Mouse (Mus musculus) neural tube, embryonic 13.5 days (tissue): Measurements from ENCODE around the gene Prr18. TPM values are rescaled to one million over a fixed set of nuclear protein-coding genes. Genes with fewer than 3 reads are reported as not detected.

Experiments
- ATAC-seq: fragments of 200-750 bp; cut with Nextera tagmentation; 2 replicates; pipeline ENCODE4 v1.8.0; 2017; ENCODE audit warnings: low read depth, mild to moderate bottlenecking, moderate TSS enrichment, moderate library complexity
- H3K27ac ChIP-seq: fragments of 300-500 bp; sonication (generic); replicated peaks from 2 replicates; pipeline ENCODE4 v1.5.1; 2015; ENCODE audit warnings: moderate library complexity, mild to moderate bottlenecking, inconsistent platforms
- H3K27me3 ChIP-seq: fragments of 300-500 bp; sonication (generic); 2 replicates; pipeline ENCODE4 v1.6.1; 2015; ENCODE audit warnings: mild to moderate bottlenecking, inconsistent platforms
- H3K36me3 ChIP-seq: fragments of 300-500 bp; sonication (generic); 2 replicates; pipeline ENCODE4 v1.6.1; 2015; ENCODE audit warnings: mild to moderate bottlenecking, inconsistent platforms
- H3K4me1 ChIP-seq: fragments of 300-500 bp; sonication (generic); replicated peaks from 2 replicates; pipeline ENCODE4 v1.6.1; 2015; ENCODE audit warnings: inconsistent platforms
- H3K4me2 ChIP-seq: fragments of 300-500 bp; sonication (generic); 2 replicates; pipeline ENCODE4 v1.6.1; 2015; ENCODE audit warnings: inconsistent platforms, mild to moderate bottlenecking, moderate library complexity
- H3K4me3 ChIP-seq: fragments of 300-500 bp; sonication (generic); 2 replicates; pipeline ENCODE4 v1.5.1; 2015; ENCODE audit warnings: mild to moderate bottlenecking, inconsistent platforms
- H3K9ac ChIP-seq: fragments of 300-500 bp; sonication (generic); 2 replicates; pipeline ENCODE4 v1.6.1; 2015; ENCODE audit warnings: moderate library complexity, mild to moderate bottlenecking, inconsistent platforms
- H3K9me3 ChIP-seq: fragments of 300-500 bp; sonication (generic); 2 replicates; pipeline ENCODE4 v1.6.1; 2016; ENCODE audit warnings: inconsistent platforms
- WGBS: fragments of 180-500 bp; shearing (Covaris S2); methylation state at CpG from one replicate; pipeline ENCODE4 v1.1.7; 2015; 5-methylcytosine and 5-hydroxymethylcytosine counted together
- polyA plus RNA-seq: library from polyadenylated mRNA; unstranded; fragments of >200 nt; fragmentation: Nextera tagmentation; extraction: Ambion mirVana; gene quantifications from 2 replicates; pipeline ENCODE4 v1.2.1, GENCODE M21; 2015

The Prr18 gene
- polyA plus RNA-seq, 1 experiment from 2014 or later = 9.8 TPM

GRCm38 (mm10) chr17:8342706-8343105, 5.4 kb downstream of the Prr18 start:
- no peak overlapping the region; the same call in 1 of the 2 replicates for H3K4me3 ChIP-seq
- ATAC-seq = no peak
- peak overlapping the region; percentile 98 for H3K4me2 ChIP-seq
- 55% methylated on average over 5 of the region's 5 CpGs for WGBS
- no peaks in the 10 kb centered on the region for H3K36me3 ChIP-seq
- peaks cover 33% of the 10 kb centered on the region for H3K27me3 ChIP-seq
- no peak overlapping the region for H3K27ac ChIP-seq
- peaks cover 43% of the 10 kb centered on the region for H3K4me1 ChIP-seq
- no peaks in the 10 kb centered on the region for H3K9me3 ChIP-seq
- H3K9ac ChIP-seq = 0 out of 2 replicates have a peak overlapping the region, but pooled peaks have one; percentile 38

- Histone ChIP-seq H3K4me1 (peaks cover 43% of the 10 kb centered on the region), H3K36me3 (no peaks in the 10 kb centered on the region), H3K4me2 (peak overlapping the region; percentile 98), H3K27ac (no peak overlapping the region), H3K4me3 (no peak overlapping the region), H3K9me3 (no peaks in the 10 kb centered on the region), H3K27me3 (peaks cover 30% of the 10 kb centered on the region), H3K9ac (no peak overlapping the region)
- 78% methylated on average over 6 of the region's 6 CpGs for WGBS
- ATAC-seq = no peak
Measured at GRCm38 (mm10) chr17:8343416-8343815, 6.2 kb downstream of the Prr18 start.

GRCm38 (mm10) chr17:8347765-8348285, 10.6 kb downstream of the Prr18 start:
- no peaks in the 10 kb centered on the region for H3K36me3 ChIP-seq
- ATAC-seq = no peak
- 71% methylated on average over 5 of the region's 5 CpGs for WGBS

GRCm38 (mm10) chr17:8348941-8349340, 11.7 kb downstream of the Prr18 start:
- no peak overlapping the region for H3K4me3 ChIP-seq
- peaks cover under 1% of the 10 kb centered on the region; the same call in 1 of the 2 replicates for H3K4me1 ChIP-seq
- ATAC-seq = no peak
- H3K27ac ChIP-seq = no peak overlapping the region
- no peaks in the 10 kb centered on the region for H3K27me3 ChIP-seq
- no peak overlapping the region for H3K9ac ChIP-seq
- H3K9me3 ChIP-seq = no peaks in the 10 kb centered on the region
- no peak overlapping the region for H3K4me2 ChIP-seq
- WGBS = 89% methylated on average over 4 of the region's 4 CpGs
- no peaks in the 10 kb centered on the region for H3K36me3 ChIP-seq

More at GRCm38 (mm10) chr17:8347765-8348285, 10.6 kb downstream of the Prr18 start:
- no peak overlapping the region for H3K9ac ChIP-seq
- peaks cover 4% of the 10 kb centered on the region; the same call in 1 of the 2 replicates for H3K27me3 ChIP-seq
- H3K9me3 ChIP-seq = no peaks in the 10 kb centered on the region
- no peak overlapping the region for H3K4me2 ChIP-seq
- no peak overlapping the region for H3K27ac ChIP-seq
- no peak overlapping the region for H3K4me3 ChIP-seq
- peaks cover 10% of the 10 kb centered on the region for H3K4me1 ChIP-seq

GRCm38 (mm10) chr17:8351088-8351487, 13.8 kb downstream of the Prr18 start:
- Histone ChIP-seq H3K4me2 (no peak overlapping the region), H3K27ac (no peak overlapping the region)
- ATAC-seq = no peak

GRCm38 (mm10) chr17:8355692-8356091, 18.4 kb downstream of the Prr18 start, which contains the start of gene T2:
Gene T2 (plus strand): TSS chr17:8355992.
- Histone ChIP-seq H3K9ac (no peak within 1 kb of the TSS), H3K4me1 (no peaks in the 10 kb centered on the region), H3K4me3 (no peak within 1 kb of the TSS), H3K27me3 (no peaks in the 10 kb centered on the region), H3K9me3 (no peaks in the 10 kb centered on the region), H3K4me2 (no peak within 1 kb of the TSS), H3K27ac (no peak within 1 kb of the TSS), H3K36me3 (no peaks in the 10 kb centered on the region)
- WGBS = 85% methylated on average over 6 of the region's 6 CpGs
- ATAC-seq = no peak

More at GRCm38 (mm10) chr17:8351088-8351487, 13.8 kb downstream of the Prr18 start:
- 28% methylated on average over 7 of the region's 7 CpGs for WGBS
- Histone ChIP-seq H3K4me3 (no peak overlapping the region), H3K9me3 (no peaks in the 10 kb centered on the region), H3K9ac (no peak overlapping the region), H3K4me1 (no peaks in the 10 kb centered on the region), H3K27me3 (no peaks in the 10 kb centered on the region), H3K36me3 (no peaks in the 10 kb centered on the region)

- 88% methylated on average over 6 of the region's 6 CpGs for WGBS
Measured at GRCm38 (mm10) chr17:8357498-8357897, 20.2 kb downstream of the Prr18 start.

GRCm38 (mm10) chr17:8360876-8361275, 23.6 kb downstream of the Prr18 start:
- Histone ChIP-seq H3K9me3 (no peaks in the 10 kb centered on the region), H3K36me3 (no peaks in the 10 kb centered on the region), H3K9ac (no peak overlapping the region), H3K4me3 (no peak overlapping the region), H3K27me3 (no peaks in the 10 kb centered on the region), H3K4me2 (no peak overlapping the region), H3K27ac (no peak overlapping the region), H3K4me1 (peaks cover 9% of the 10 kb centered on the region; the same call in 1 of the 2 replicates)
- ATAC-seq = no peak
- WGBS = 92% methylated on average over 5 of the region's 5 CpGs

More at GRCm38 (mm10) chr17:8357498-8357897, 20.2 kb downstream of the Prr18 start:
- peaks cover 9% of the 10 kb centered on the region; the same call in 1 of the 2 replicates for H3K4me1 ChIP-seq
- H3K4me2 ChIP-seq = no peak overlapping the region
- no peak overlapping the region for H3K4me3 ChIP-seq
- no peaks in the 10 kb centered on the region for H3K9me3 ChIP-seq
- H3K9ac ChIP-seq = no peak overlapping the region
- no peak for ATAC-seq
- no peaks in the 10 kb centered on the region for H3K36me3 ChIP-seq
- H3K27ac ChIP-seq = no peak overlapping the region
- H3K27me3 ChIP-seq = no peaks in the 10 kb centered on the region

GRCm38 (mm10) chr17:8361281-8362103, 24.2 kb downstream of the Prr18 start:
- Histone ChIP-seq H3K9ac (no peak overlapping the region), H3K36me3 (no peaks in the 10 kb centered on the region), H3K4me3 (no peak overlapping the region), H3K27me3 (no peaks in the 10 kb centered on the region), H3K9me3 (no peaks in the 10 kb centered on the region), H3K27ac (no peak overlapping the region), H3K4me1 (peaks cover 15% of the 10 kb centered on the region), H3K4me2 (no peak overlapping the region)
- WGBS = 61% methylated on average over 10 of the region's 10 CpGs
- no peak for ATAC-seq

GRCm38 (mm10) chr17:8367514-8368480, 30.5 kb downstream of the Prr18 start:
- 10% methylated on average over 20 of the region's 20 CpGs for WGBS
- ATAC-seq = peak; percentile 65
- Histone ChIP-seq H3K4me3 (no peak overlapping the region), H3K4me2 (peak overlapping the region; percentile 44), H3K36me3 (no peaks in the 10 kb centered on the region), H3K27me3 (no peaks in the 10 kb centered on the region), H3K9me3 (no peaks in the 10 kb centered on the region), H3K9ac (peak overlapping the region; percentile 70), H3K27ac (peak overlapping the region; percentile 99), H3K4me1 (peaks cover 62% of the 10 kb centered on the region)

GRCm38 (mm10) chr17:8368570-8368969, 31.3 kb downstream of the Prr18 start:
- peak; percentile 75 for ATAC-seq
- Histone ChIP-seq H3K9me3 (no peaks in the 10 kb centered on the region), H3K4me3 (no peak overlapping the region), H3K4me2 (peak overlapping the region; percentile 44), H3K27ac (peak overlapping the region; percentile 99), H3K27me3 (no peaks in the 10 kb centered on the region), H3K36me3 (no peaks in the 10 kb centered on the region), H3K4me1 (peaks cover 70% of the 10 kb centered on the region), H3K9ac (peak overlapping the region; percentile 70; the same call in 1 of the 2 replicates)
- WGBS = 10% methylated on average over 8 of the region's 8 CpGs
